Mouse (Mus musculus) skeletal muscle tissue, postnatal 0 days (tissue): Measurements from ENCODE around the gene Alox5ap. TPM values are rescaled to one million over a fixed set of nuclear protein-coding genes. Genes with fewer than 3 reads are reported as not detected.

ENCODE experiments used
- microRNA-seq, 2 experiments: library from miRNA; unstranded; fragments of <30 nt; microRNA quantifications; one replicate each; pipeline ENCODE4; 2016
- polyA plus RNA-seq: library from polyadenylated mRNA; unstranded; fragments of >200 nt; fragmentation: Nextera tagmentation; extraction: Ambion mirVana; gene quantifications from 2 replicates; pipeline ENCODE4 v1.2.1, GENCODE M21; 2015

Gene Alox5ap
- polyA plus RNA-seq, result 22.4 and 27.8 TPM in 2 replicates

GRCm38 (mm10) chr5:149264405-149264804 is at the start of gene Alox5ap:
TSS of gene Alox5ap (plus strand) at chr5:149264767.

Small RNA genes lying within 50 kb of the gene (microRNA-seq; reads per million reads assigned to microRNA genes)
- gene Gm24105, result 0 reads per million in 2 experiments

Other genes starting within 250 kb of the Alox5ap start
- gene Uspl1, start 80.4 kb upstream of the Alox5ap start, polyA plus RNA-seq, result 21.3 and 24.3 TPM in 2 replicates
- 457 and 564 TPM in 2 replicates for gene Hmgb1, start 80.3 kb upstream of the Alox5ap start, polyA plus RNA-seq
- gene Medag, start 147.0 kb downstream of the Alox5ap start, polyA plus RNA-seq, result 7.2 and 8.3 TPM in 2 replicates
- gene Tex26, start 174.9 kb downstream of the Alox5ap start, polyA plus RNA-seq, result 0.32 and 0.39 TPM in 2 replicates